Mouse (Mus musculus): ENCODE results near the gene Tnfrsf13c.

- TF ChIP-seq CTCF (IDR thresholded peaks at IDR 0.05; ENCODE audit: insufficient read depth, low read depth, low read length), result peak; percentile 98
- TF ChIP-seq POLR2A (IDR thresholded peaks at IDR 0.05; ENCODE audit: insufficient read depth, low read depth, low read length), result no peak
Observed at GRCm38 (mm10) chr15:82259510-82259909, 35.3 kb upstream of the Tnfrsf13c start.
